Mouse (Mus musculus): Measurements from ENCODE around the gene Susd6. TPM values are rescaled to one million over a fixed set of nuclear protein-coding genes. Genes with fewer than 3 reads are reported as not detected.

Gene Susd6
- total and polyA plus RNA-seq, 3 experiments: 7.8 to 11.0 (median 8.7) TPM

GRCm38 (mm10) chr12:80878093-80878430 is 87.8 kb downstream of the Susd6 start:
- Histone ChIP-seq H3K4me1 (ENCODE audit: control insufficient read depth in 1 of 2, insufficient read depth in 2 of 2) (peaks cover 0 to 19% of the 10 kb centered on the region in 2 experiments; a peak in 2 of 4 replicates), H3K27ac (ENCODE audit: insufficient read depth, low read depth) (no peak overlapping the region), H3K36me3 (replicated peaks in 1 of 2; ENCODE audit: control insufficient read depth in 1 of 2, insufficient read depth in 1 of 2, low read length in 1 of 2) (peaks cover 31 to 73% of the 10 kb centered on the region in 2 experiments), H3K9me3 (replicated peaks; ENCODE audit: low read length) (no peaks in the 10 kb centered on the region), H3K4me3 (replicated peaks in 1 of 3; ENCODE audit: low read depth in 2 of 3, low read length in 2 of 3, poor library complexity in 1 of 3) (no peak overlapping the region), H3K4me2 (ENCODE audit: insufficient read depth, low read depth, poor library complexity, severe bottlenecking) (no peak overlapping the region), H3K9ac (ENCODE audit: insufficient read depth, low read depth) (no peak overlapping the region), H3K27me3 (replicated peaks) (no peaks in the 10 kb centered on the region), H3K79me2 (replicated peaks; ENCODE audit: control insufficient read depth, extremely low read depth, insufficient read depth, poor library complexity, severe bottlenecking) (no peaks in the 10 kb centered on the region)
- dilution Hi-C loops (cut with MboI; ENCODE audit: extremely low pct_ligation_motif_present, extremely low pct_unique_long_range_greater_than_20kb, low sequenced_read_pairs): no loop called here
- no peak for DNase-seq (ENCODE audit: extremely low read depth)
- in situ Hi-C loops (cut with MboI; ENCODE audit: low pct_ligation_motif_present, low pct_unique_long_range_greater_than_20kb, low sequenced_read_pairs): no loop called here
- TF ChIP-seq KAT2A (IDR thresholded peaks at IDR 0.05; ENCODE audit: insufficient replicate concordance, low read length): no peak
- TF ChIP-seq SIN3A (IDR thresholded peaks at IDR 0.05; ENCODE audit: low read length): no peak
- no peak for TF ChIP-seq MXI1 (IDR thresholded peaks at IDR 0.05; ENCODE audit: low read depth, low read length)
- no peak for TF ChIP-seq PAX5 (IDR thresholded peaks at IDR 0.05; ENCODE audit: low read length)
- no peak for TF ChIP-seq HCFC1 (IDR thresholded peaks at IDR 0.05; ENCODE audit: low read depth, low read length)
- TF ChIP-seq CHD2 (IDR thresholded peaks at IDR 0.05; ENCODE audit: low read length): no peak
- no peak for TF ChIP-seq MYC (IDR thresholded peaks at IDR 0.05; ENCODE audit: low read depth, low read length)
- TF ChIP-seq TCF12 (IDR thresholded peaks at IDR 0.05; ENCODE audit: low read depth, low read length): no peak
- TF ChIP-seq ZNF384 (IDR thresholded peaks at IDR 0.05; ENCODE audit: low read depth, low read length): no peak
- no peak for TF ChIP-seq JUN (IDR thresholded peaks at IDR 0.05; ENCODE audit: insufficient read depth, low read depth, low read length)
- no peak for TF ChIP-seq CHD1 (IDR thresholded peaks at IDR 0.05; ENCODE audit: low read depth, low read length)

GRCm38 (mm10) chr12:80878653-80879052 is 88.3 kb downstream of the Susd6 start:
- TF ChIP-seq RAD21 (IDR thresholded peaks at IDR 0.05; ENCODE audit: low read depth, low read length): no peak
- no peak for TF ChIP-seq MAX (IDR thresholded peaks at IDR 0.05; ENCODE audit: low read length)
- TF ChIP-seq POLR2AphosphoS2 (IDR thresholded peaks at IDR 0.05; ENCODE audit: low read depth, low read length): no peak
- TF ChIP-seq PAX5 (IDR thresholded peaks at IDR 0.05; ENCODE audit: low read length): no peak
- TF ChIP-seq ZC3H11A (IDR thresholded peaks at IDR 0.05; ENCODE audit: low read depth, low read length): no peak
- no peak for TF ChIP-seq CHD1 (IDR thresholded peaks at IDR 0.05; ENCODE audit: low read depth, low read length)
- no peak for TF ChIP-seq MAZ (IDR thresholded peaks at IDR 0.05; ENCODE audit: low read depth, low read length)
- no peak for TF ChIP-seq ZNF384 (IDR thresholded peaks at IDR 0.05; ENCODE audit: low read depth, low read length)
- no peak for TF ChIP-seq POLR2A (IDR thresholded peaks at IDR 0.05; ENCODE audit: low read depth, low read length)
- TF ChIP-seq EP300 (IDR thresholded peaks at IDR 0.05; ENCODE audit: low read length): no peak
- Histone ChIP-seq H3K27me3 (replicated peaks) (no peaks in the 10 kb centered on the region), H3K4me3 (replicated peaks in 1 of 3; ENCODE audit: low read depth in 2 of 3, low read length in 2 of 3, poor library complexity in 1 of 3) (no peak overlapping the region), H3K9me3 (replicated peaks; ENCODE audit: low read length) (no peaks in the 10 kb centered on the region), H3K4me1 (ENCODE audit: control insufficient read depth in 1 of 2, insufficient read depth in 2 of 2) (peaks cover 0 to 19% of the 10 kb centered on the region in 2 experiments; a peak in 2 of 4 replicates), H3K4me2 (ENCODE audit: insufficient read depth, low read depth, poor library complexity, severe bottlenecking) (no peak overlapping the region), H3K9ac (ENCODE audit: insufficient read depth, low read depth) (no peak overlapping the region), H3K27ac (ENCODE audit: insufficient read depth, low read depth) (no peak overlapping the region), H3K36me3 (replicated peaks in 1 of 2; ENCODE audit: control insufficient read depth in 1 of 2, insufficient read depth in 1 of 2, low read length in 1 of 2) (peaks cover 31 to 68% of the 10 kb centered on the region in 2 experiments), H3K79me2 (replicated peaks; ENCODE audit: control insufficient read depth, extremely low read depth, insufficient read depth, poor library complexity, severe bottlenecking) (no peaks in the 10 kb centered on the region)
- in situ Hi-C loops (cut with MboI; ENCODE audit: low pct_ligation_motif_present, low pct_unique_long_range_greater_than_20kb, low sequenced_read_pairs): no loop called here
- DNase-seq (ENCODE audit: extremely low read depth): no peak
- dilution Hi-C loops (cut with MboI; ENCODE audit: extremely low pct_ligation_motif_present, extremely low pct_unique_long_range_greater_than_20kb, low sequenced_read_pairs): no loop called here

All from CH12.LX (cell line).